Mouse (Mus musculus) heart, embryonic 10.5 days (tissue): Measurements from ENCODE around the gene Gm20823. TPM values are rescaled to one million over a fixed set of nuclear protein-coding genes. Genes with fewer than 3 reads are reported as not detected.
"Not testable (repeated sequence)": the region's sequence is repeated elsewhere in the genome, so short reads cannot be mapped to it uniquely, and the experiment has no call there.

Experiments
- DNase-seq: peaks from one replicate; pipeline ENCODE4 v3.0.0-alpha.2; 2017; ENCODE audit warnings: low spot score
- H3K27ac ChIP-seq: fragments of 300-500 bp; sonication (generic); 2 replicates; pipeline ENCODE4 v1.5.1; 2016; ENCODE audit warnings: mild to moderate bottlenecking
- H3K27me3 ChIP-seq: fragments of 300-500 bp; sonication (generic); 2 replicates; pipeline ENCODE4 v1.6.1; 2016; ENCODE audit warnings: mild to moderate bottlenecking; ENCODE audit not compliant: poor library complexity, insufficient read depth, severe bottlenecking
- H3K36me3 ChIP-seq: fragments of 300-500 bp; sonication (generic); 2 replicates; pipeline ENCODE4 v1.6.1; 2016; ENCODE audit warnings: mild to moderate bottlenecking, moderate library complexity
- H3K4me1 ChIP-seq: fragments of 300-500 bp; sonication (generic); 2 replicates; pipeline ENCODE4 v1.6.1; 2016; ENCODE audit warnings: mild to moderate bottlenecking
- H3K4me3 ChIP-seq: fragments of 300-500 bp; sonication (generic); 2 replicates; pipeline ENCODE4 v1.5.1; 2016; ENCODE audit warnings: mild to moderate bottlenecking, moderate library complexity
- H3K9me3 ChIP-seq: fragments of 300-500 bp; sonication (generic); 2 replicates; pipeline ENCODE4 v1.6.1; 2016; ENCODE audit warnings: mild to moderate bottlenecking, moderate library complexity
- WGBS: fragments of 180-500 bp; shearing (Covaris S2); methylation state at CpG from one replicate; pipeline ENCODE4 v1.1.7; 2016; 5-methylcytosine and 5-hydroxymethylcytosine counted together
- polyA plus RNA-seq: library from polyadenylated mRNA; unstranded; fragments of >200 nt; fragmentation: Nextera tagmentation; extraction: Ambion mirVana; gene quantifications from 2 replicates; pipeline ENCODE4 v1.2.1, GENCODE M21; 2016

Gm20823 gene
- polyA plus RNA-seq: not detected in 2 replicates

GRCm38 (mm10) chrY:62464745-62465144 is at the start of gene Gm20823:
Gene Gm20823 (minus strand): TSS chrY:62464845.
- DNase-seq, H3K27ac ChIP-seq, H3K9me3 ChIP-seq, H3K27me3 ChIP-seq, H3K4me1 ChIP-seq, H3K36me3 ChIP-seq, H3K4me3 ChIP-seq: not testable (repeated sequence)
- WGBS: no CpG with 5 or more reads among the region's 4 CpGs
